ENCODE assay signal across 7 mouse cellular contexts in genomic region chr11:84794496-84795113, GRCm38 (mm10). TPM values are rescaled to one million over a fixed set of nuclear protein-coding genes. Genes with fewer than 3 reads are reported as not detected.
A peak's percentile ranks its signal among the peaks of the same experiment; 100 is the strongest.
DNase-seq lines count a peak whose midpoint lies in the region; ATAC-seq and TF ChIP-seq lines count a peak whose summit lies in the region.

No protein-coding gene starts in this region.

- no peaks in the 10 kb centered on the region for H3K9me3 ChIP-seq in intestine, embryonic 14.5 days (ENCODE audit: control insufficient read depth, low read length)

- H3K4me2 ChIP-seq in intestine, embryonic 14.5 days (ENCODE audit: low read length) = 0 out of 2 replicates have a peak overlapping the region, but pooled peaks have one; percentile 18

- H3K4me3 ChIP-seq in cortical plate, adult 2 months (ENCODE audit: insufficient read depth, low read length) = 0 out of 2 replicates have a peak overlapping the region, but pooled peaks have one; percentile 1
- H3K4me3 ChIP-seq in intestine, embryonic 14.5 days (ENCODE audit: low read depth, low read length) = no peak overlapping the region
- H3K4me3 ChIP-seq in small intestine, adult 2 months (ENCODE audit: low read depth, low read length) = no peak overlapping the region

- peak; percentile 97 for TF ChIP-seq CTCF in cortical plate, adult 2 months (IDR thresholded peaks at IDR 0.05; ENCODE audit: extremely low read depth, insufficient read depth, low read length)
- TF ChIP-seq CTCF in small intestine, adult 2 months (IDR thresholded peaks at IDR 0.05; ENCODE audit: extremely low read depth, insufficient read length, insufficient replicate concordance, low read depth, low read length) = peak; percentile 70; the same call in 1 of the 2 replicates

- no peaks in the 10 kb centered on the region for H3K4me1 ChIP-seq in cortical plate, adult 2 months (ENCODE audit: control insufficient read depth, insufficient read depth, low read length)
- H3K4me1 ChIP-seq in intestine, embryonic 14.5 days (replicated peaks; ENCODE audit: control insufficient read depth, insufficient read depth, low read length) = no peaks in the 10 kb centered on the region; the same call in 1 of the 2 replicates
- H3K4me1 ChIP-seq in small intestine, adult 2 months (ENCODE audit: control insufficient read depth, insufficient read depth, insufficient read length, low read length) = no peaks in the 10 kb centered on the region

- DNase-seq in adipocyte (ENCODE audit: low spot score) = peak; percentile 35
- DNase-seq in gastrocnemius, postnatal 25 days = peak; percentile 12
- peak; percentile 87 for DNase-seq in intestine, embryonic 14.5 days (ENCODE audit: low spot score)
- peak; percentile 40 to 64 for DNase-seq in left cerebral cortex, adult 8-10 months (ENCODE audit: low spot score in 2 of 2)

- no peak overlapping the region for H3K9ac ChIP-seq in intestine, embryonic 14.5 days (ENCODE audit: low read length)

- WGBS in intestine, embryonic 14.5 days = 11% methylated on average over 17 of the region's 17 CpGs
- 8% methylated on average over 17 of the region's 17 CpGs for WGBS in small intestine, adult 2 months

- H3K36me3 ChIP-seq in intestine, embryonic 14.5 days (ENCODE audit: control insufficient read depth, insufficient read depth, low read length) = no peaks in the 10 kb centered on the region
- no peaks in the 10 kb centered on the region for H3K36me3 ChIP-seq in small intestine, adult 2 months (ENCODE audit: control insufficient read depth, insufficient read depth, low read length)

- no peak for TF ChIP-seq POLR2A in cortical plate, adult 2 months (IDR thresholded peaks at IDR 0.05; ENCODE audit: extremely low read depth, insufficient read depth, low read length)
- no peak for TF ChIP-seq POLR2A in small intestine, adult 2 months (IDR thresholded peaks at IDR 0.05; ENCODE audit: low read depth, low read length)

- no peaks in the 10 kb centered on the region for H3K27me3 ChIP-seq in intestine, embryonic 14.5 days (replicated peaks; ENCODE audit: control insufficient read depth, insufficient read depth, low read length)
- H3K27me3 ChIP-seq in small intestine, adult 2 months (ENCODE audit: control insufficient read depth, insufficient read depth, low read length) = no peaks in the 10 kb centered on the region

- ATAC-seq in intestine, embryonic 14.5 days (replicated peaks; ENCODE audit: low FRiP score, low TSS enrichment, low read depth) = peak; percentile 69
- ATAC-seq in megakaryocyte-erythroid progenitor cell, adult 5-6 weeks (replicated peaks; ENCODE audit: low FRiP score, low TSS enrichment, poor library complexity, severe bottlenecking) = peak; percentile 70

- H3K27ac ChIP-seq in cortical plate, adult 2 months (ENCODE audit: insufficient read depth, low read length) = no peak overlapping the region
- no peak overlapping the region for H3K27ac ChIP-seq in intestine, embryonic 14.5 days (ENCODE audit: low read depth)
- H3K27ac ChIP-seq in small intestine, adult 2 months (ENCODE audit: insufficient read depth, low read depth, low read length) = no peak overlapping the region

RNA-seq across cellular contexts. Expression of gene Mrm1, which starts 24.7 kb away (rescaled TPM):
- polyA plus RNA-seq in cortical plate, adult 2 months (2012; rRNA removed) = 14.5 and 16.5 TPM in 2 replicates
- 1 to 10 TPM; 7.1 to 7.9 TPM for total RNA-seq in gastrocnemius, postnatal 25 days (2021)
- polyA plus RNA-seq in intestine, embryonic 14.5 days (2014; fragmentation: Nextera tagmentation; extraction: Ambion mirVana) = 15.9 and 16.9 TPM in 2 replicates
- 10 to 100 TPM; 14.0 to 18.9 (median 18.2) TPM for total RNA-seq in left cerebral cortex, adult 8-10 months (2022)
- total RNA-seq in megakaryocyte-erythroid progenitor cell, adult 5-6 weeks (2014; fragmentation: Nextera tagmentation) = 15.6 and 20.8 TPM in 2 replicates
- total RNA-seq in megakaryocyte-erythroid progenitor cell, adult 5-6 weeks (2017) = 7.3 and 10.7 TPM in 2 replicates
- polyA plus RNA-seq in small intestine, adult 2 months (2012; rRNA removed) = 6.3 and 13.7 TPM in 2 replicates

RNA-seq across cellular contexts. Expression of gene Dhrs11, which starts 34.2 kb away (rescaled TPM):
- polyA plus RNA-seq in cortical plate, adult 2 months (2012; rRNA removed) = 14.4 and 15.4 TPM in 2 replicates
- total RNA-seq in gastrocnemius, postnatal 25 days (2021) = 10 to 100 TPM; 34.1 to 35.2 TPM
- 30.4 and 37.1 TPM in 2 replicates for polyA plus RNA-seq in intestine, embryonic 14.5 days (2014; fragmentation: Nextera tagmentation; extraction: Ambion mirVana)
- 1 to 10 TPM; 6.8 to 8.5 (median 7.6) TPM for total RNA-seq in left cerebral cortex, adult 8-10 months (2022)
- 48.3 and 77.1 TPM in 2 replicates for total RNA-seq in megakaryocyte-erythroid progenitor cell, adult 5-6 weeks (2014; fragmentation: Nextera tagmentation)
- 22.0 and 43.6 TPM in 2 replicates for total RNA-seq in megakaryocyte-erythroid progenitor cell, adult 5-6 weeks (2017)
- polyA plus RNA-seq in small intestine, adult 2 months (2012; rRNA removed) = 295 and 763 TPM in 2 replicates

Comparison
In these comparisons a context has a peak if more than half of its experiments do, and no peak if none do; other contexts are left out.
1. DNase-seq: peak in every context shown above with its lines; median percentile 87 in intestine, embryonic 14.5 days; 52 in left cerebral cortex, adult 8-10 months; 35 in adipocyte; 12 in gastrocnemius, postnatal 25 days.